Mouse (Mus musculus) thymus, adult 18-20 months (tissue): ENCODE measurements around the gene Mark3.

Source experiments
- DNase-seq, 2 experiments: peaks; one replicate each; pipeline ENCODE4 v3.0.0; 2022; ENCODE audit warnings: mixed read lengths in 2 of 2

The Mark3 gene

DNA sequence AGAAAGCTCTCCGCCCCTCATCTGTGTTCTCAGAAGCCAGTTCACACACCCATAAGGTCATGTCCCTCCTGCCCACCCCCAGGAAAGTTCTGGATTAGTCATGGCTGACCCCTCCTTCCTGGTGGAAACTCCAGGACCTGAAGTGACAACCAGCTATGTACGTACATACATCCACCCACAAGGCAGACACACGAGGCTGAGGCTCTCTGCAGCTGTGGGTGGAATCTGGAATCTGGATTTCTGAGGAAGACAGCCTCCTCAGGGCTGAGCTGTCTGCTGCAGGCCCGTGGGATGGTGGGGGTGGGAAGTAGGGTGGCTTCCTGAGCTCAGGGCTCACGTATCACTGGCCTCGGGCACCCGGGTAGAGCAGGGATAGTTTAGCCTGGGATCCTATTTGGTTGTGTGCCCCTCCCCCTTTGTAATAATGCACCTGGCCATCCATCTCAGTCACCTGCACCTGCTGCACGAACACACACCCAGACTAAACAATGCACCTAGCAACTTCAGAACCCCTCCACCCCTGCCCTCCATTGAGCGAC, 126.7 kb downstream of the Mark3 start:
- no peak for DNase-seq

GRCm38 (mm10) chr12:111703301-111703700, 129.0 kb downstream of the Mark3 start:
- no peak for DNase-seq

DNA sequence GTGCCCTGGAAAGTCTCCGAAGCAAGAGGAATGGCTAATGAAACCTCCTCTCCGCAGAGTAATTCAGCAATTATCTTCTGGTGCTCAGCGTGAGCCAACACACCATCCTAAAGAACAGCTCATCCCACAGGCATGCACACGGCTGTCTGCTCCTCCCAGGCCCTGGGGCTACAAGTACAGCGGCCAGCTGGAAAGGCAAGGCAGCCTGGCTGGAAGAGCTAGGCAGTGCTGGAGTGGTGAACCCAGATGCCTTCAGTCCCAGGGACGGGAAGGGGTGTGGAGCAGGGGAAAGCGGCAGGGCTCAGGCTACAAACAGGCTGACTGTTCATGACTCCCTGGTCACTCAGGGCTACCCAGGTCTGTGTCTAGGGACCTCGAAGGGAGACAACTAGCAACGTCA, 130.3 kb downstream of the Mark3 start:
- no peak for DNase-seq

- no peak for DNase-seq
These were observed 131.1 kb downstream of the Mark3 start for GRCm38 (mm10) chr12:111705186-111705973.
